Mouse (Mus musculus) heart, postnatal 14 days (tissue): Measurements from ENCODE around the gene Ccdc125. TPM values are rescaled to one million over a fixed set of nuclear protein-coding genes. Genes with fewer than 3 reads are reported as not detected.
A peak's percentile ranks its signal among the peaks of the same experiment; 100 is the strongest.

Experiments used
- DNase-seq, 2 experiments: peaks; one replicate each; pipeline ENCODE4 v3.0.0; 2021 to 2022
- intact Hi-C: fragments of 180-260 bp; cut with DNase I; formaldehyde crosslinking; loops from one replicate; pipeline ENCODE4 v1.15.1; 2025
- long read RNA-seq, 2 experiments: library from polyadenylated mRNA; stranded (forward); transcript quantifications; one replicate each; pipeline ENCODE4 v2.0.0; 2021
- total RNA-seq, 2 experiments: library from RNA; stranded (reverse); gene quantifications; 2 replicates each; pipeline ENCODE4 v1.2.3; 2021

Gene Ccdc125
- total RNA-seq = under 1 TPM; 0.66 to 0.96 TPM
- long read RNA-seq, experiment 1 = 0 reads
- long read RNA-seq, experiment 2, partial matches to known transcripts = 0 of 2 reads
- long read RNA-seq, experiment 2, other reads (novel, unspliced or antisense) = 0 of 2 reads

GRCm38 (mm10) chr13:100669291-100670022, at the start of gene Ccdc125:
Ccdc125 (plus strand) TSS chr13:100669717.
- intact Hi-C loops = no loop called here
- DNase-seq = peak; percentile 23 to 34

- DNase-seq = no peak
- intact Hi-C loops = no loop called here
These were observed 47.3 kb upstream of the Ccdc125 start for GRCm38 (mm10) chr13:100622241-100622640.

- DNase-seq = no peak
- intact Hi-C loops = no loop called here
These were observed 35.3 kb upstream of the Ccdc125 start for GRCm38 (mm10) chr13:100634106-100634691.

GRCm38 (mm10) chr13:100642471-100643209, 26.9 kb upstream of the Ccdc125 start:
- intact Hi-C loops = no loop called here
- DNase-seq = no peak

GRCm38 (mm10) chr13:100648223-100648622, 21.3 kb upstream of the Ccdc125 start:
- DNase-seq = no peak
- intact Hi-C loops = no loop called here

GRCm38 (mm10) chr13:100650550-100651438, 18.7 kb upstream of the Ccdc125 start, which contains the start of the genes Ak6 and Rad17:
Ak6 (plus strand) TSS chr13:100650979.
Rad17 (minus strand) TSS chr13:100651051.
- intact Hi-C loops = loop anchor here (5.0 kb wide), 1 partner anchor 77 kb away; no protein-coding TSS in a partner anchor
- DNase-seq = peak; percentile 96 to 98

GRCm38 (mm10) chr13:100651439-100652186, 17.9 kb upstream of the Ccdc125 start, which contains the start of gene Taf9:
Taf9 (plus strand) TSS chr13:100651579.
- intact Hi-C loops = loop anchor here (5.0 kb wide), 1 partner anchor 76 kb away; no protein-coding TSS in a partner anchor
- DNase-seq = no peak

GRCm38 (mm10) chr13:100658091-100658490, 11.4 kb upstream of the Ccdc125 start:
- no peak for DNase-seq
- intact Hi-C loops = no loop called here

GRCm38 (mm10) chr13:100659864-100660456, 9.6 kb upstream of the Ccdc125 start:
- DNase-seq = peak; percentile 64 to 73
- intact Hi-C loops = no loop called here

- DNase-seq = no peak
- intact Hi-C loops = no loop called here
These were observed 744 bp downstream of the Ccdc125 start for GRCm38 (mm10) chr13:100670181-100670741.

GRCm38 (mm10) chr13:100675936-100676635, 6.6 kb downstream of the Ccdc125 start:
- DNase-seq = no peak
- intact Hi-C loops = no loop called here

GRCm38 (mm10) chr13:100681615-100682014, 12.1 kb downstream of the Ccdc125 start:
- intact Hi-C loops = no loop called here
- DNase-seq = no peak

- intact Hi-C loops = no loop called here
- DNase-seq = no peak
These were observed 13.3 kb downstream of the Ccdc125 start for GRCm38 (mm10) chr13:100682837-100683236.

- intact Hi-C loops = no loop called here
- DNase-seq = no peak
These were observed 14.8 kb downstream of the Ccdc125 start for GRCm38 (mm10) chr13:100684355-100684754.

GRCm38 (mm10) chr13:100687513-100687912, 18.0 kb downstream of the Ccdc125 start:
- intact Hi-C loops = no loop called here

GRCm38 (mm10) chr13:100697541-100697940, 28.0 kb downstream of the Ccdc125 start:
- no peak for DNase-seq
- intact Hi-C loops = no loop called here

More at GRCm38 (mm10) chr13:100687513-100687912, 18.0 kb downstream of the Ccdc125 start:
- no peak for DNase-seq

GRCm38 (mm10) chr13:100698866-100699265, 29.3 kb downstream of the Ccdc125 start:
- intact Hi-C loops = no loop called here
- DNase-seq = no peak

- DNase-seq = no peak
- intact Hi-C loops = no loop called here
These were observed 34.0 kb downstream of the Ccdc125 start for GRCm38 (mm10) chr13:100703468-100703867.
